Mouse (Mus musculus): ENCODE data around the gene Cped1. TPM values are rescaled to one million over a fixed set of nuclear protein-coding genes. Genes with fewer than 3 reads are reported as not detected.
A peak's percentile ranks its signal among the peaks of the same experiment; 100 is the strongest.
"Not testable (repeated sequence)": the region's sequence is repeated elsewhere in the genome, so short reads cannot be mapped to it uniquely, and the experiment has no call there.

Gene Cped1
- polyA plus RNA-seq, 1 experiment, result 0.79 TPM

- no peak overlapping the region for H3K4me2 ChIP-seq (ENCODE audit: low read depth)
- no peak overlapping the region for H3K4me3 ChIP-seq
- H3K27me3 ChIP-seq (ENCODE audit: control insufficient read depth, insufficient read depth, insufficient read length), result no peaks in the 10 kb centered on the region
- no peaks in the 10 kb centered on the region for H3K36me3 ChIP-seq (ENCODE audit: control insufficient read depth, insufficient read depth)
- no peaks in the 10 kb centered on the region for H3K79me2 ChIP-seq (ENCODE audit: control insufficient read depth, insufficient read depth)
- no peak for TF ChIP-seq MYOD1 (IDR thresholded peaks at IDR 0.05; ENCODE audit: control insufficient read depth in 1 of 3, insufficient read length in 2 of 3, low read depth in 2 of 3)
- no peak for TF ChIP-seq POLR2AphosphoS2 (IDR thresholded peaks at IDR 0.05; ENCODE audit: insufficient read length, low read depth)
- TF ChIP-seq MAX (IDR thresholded peaks at IDR 0.05; ENCODE audit: low read depth), result no peak
- TF ChIP-seq MYOG (IDR thresholded peaks at IDR 0.05; ENCODE audit: control insufficient read depth in 1 of 3, insufficient read depth in 1 of 3, insufficient read length in 2 of 3, low read depth in 2 of 3), result no peak
- no peak for TF ChIP-seq TCF12 (IDR thresholded peaks at IDR 0.05; ENCODE audit: insufficient read depth, poor library complexity, severe bottlenecking)
- TF ChIP-seq CEBPB (IDR thresholded peaks at IDR 0.05; ENCODE audit: insufficient read depth, poor library complexity, severe bottlenecking), result 0 out of 2 replicates have a peak, but pooled peaks have one; percentile 13
- TF ChIP-seq POLR2A (IDR thresholded peaks at IDR 0.05; ENCODE audit: insufficient read length, low read depth), result no peak
- no peak overlapping the region for H3ac ChIP-seq (ENCODE audit: control insufficient read depth, insufficient read length)
These were observed 49.7 kb downstream of the Cped1 start for GRCm38 (mm10) chr6:22035408-22035807.

- Histone ChIP-seq H3ac (ENCODE audit: control insufficient read depth, insufficient read length) (no peak overlapping the region), H3K4me3 (no peak overlapping the region), H3K36me3 (ENCODE audit: control insufficient read depth, insufficient read depth) (no peaks in the 10 kb centered on the region), H3K79me2 (ENCODE audit: control insufficient read depth, insufficient read depth) (no peaks in the 10 kb centered on the region), H3K27me3 (ENCODE audit: control insufficient read depth, insufficient read depth, insufficient read length) (no peaks in the 10 kb centered on the region), H3K4me2 (ENCODE audit: low read depth) (no peak overlapping the region)
- no peak for TF ChIP-seq TCF3 (IDR thresholded peaks at IDR 0.05; ENCODE audit: insufficient read length, low read depth)
These were observed 50.2 kb downstream of the Cped1 start for GRCm38 (mm10) chr6:22035895-22036294.

DNA sequence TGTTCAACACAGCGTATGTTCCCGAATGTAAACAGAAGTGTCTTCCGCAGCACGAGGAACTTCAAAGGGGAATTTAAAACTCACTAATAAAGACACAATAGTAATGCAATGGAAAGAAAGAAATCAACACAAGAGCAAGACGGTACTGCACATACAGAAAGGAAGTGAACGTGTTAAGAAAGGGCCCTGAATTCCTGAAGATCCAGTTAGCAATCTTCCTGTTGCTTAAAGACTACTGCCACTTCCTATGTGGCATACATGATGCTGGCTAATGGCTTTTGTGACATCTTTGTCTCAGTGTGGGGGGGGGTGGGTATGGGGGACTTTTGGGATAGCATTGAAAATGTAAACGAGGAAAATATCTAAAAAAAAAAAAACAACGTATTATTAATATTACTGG, 50.7 kb downstream of the Cped1 start:
- Histone ChIP-seq H3K4me3 (no peak overlapping the region), H3K4me2 (ENCODE audit: low read depth) (no peak overlapping the region), H3ac (ENCODE audit: control insufficient read depth, insufficient read length) (no peak overlapping the region), H3K36me3 (ENCODE audit: control insufficient read depth, insufficient read depth) (no peaks in the 10 kb centered on the region), H3K79me2 (ENCODE audit: control insufficient read depth, insufficient read depth) (no peaks in the 10 kb centered on the region), H3K27me3 (ENCODE audit: control insufficient read depth, insufficient read depth, insufficient read length) (no peaks in the 10 kb centered on the region)
- TF ChIP-seq REST (IDR thresholded peaks at IDR 0.05; ENCODE audit: insufficient read depth, insufficient read length), result no peak
- TF ChIP-seq USF1 (IDR thresholded peaks at IDR 0.05; ENCODE audit: low read depth), result no peak
- TF ChIP-seq POLR2A (IDR thresholded peaks at IDR 0.05; ENCODE audit: insufficient read length, low read depth), result no peak
- TF ChIP-seq CEBPB (IDR thresholded peaks at IDR 0.05; ENCODE audit: insufficient read depth, poor library complexity, severe bottlenecking), result no peak
- TF ChIP-seq MYOD1 (IDR thresholded peaks at IDR 0.05; ENCODE audit: control insufficient read depth in 1 of 3, insufficient read length in 2 of 3, low read depth in 2 of 3), result no peak
- no peak for TF ChIP-seq E2F4 (IDR thresholded peaks at IDR 0.05; ENCODE audit: insufficient read depth)
- TF ChIP-seq TCF12 (IDR thresholded peaks at IDR 0.05; ENCODE audit: insufficient read depth, poor library complexity, severe bottlenecking), result no peak
- no peak for TF ChIP-seq POLR2AphosphoS2 (IDR thresholded peaks at IDR 0.05; ENCODE audit: insufficient read length, low read depth)
- TF ChIP-seq SRF (IDR thresholded peaks at IDR 0.05; ENCODE audit: control insufficient read depth, insufficient read length, low read depth), result no peak
- TF ChIP-seq MAX (IDR thresholded peaks at IDR 0.05; ENCODE audit: low read depth), result no peak
- no peak for TF ChIP-seq MYOG (IDR thresholded peaks at IDR 0.05; ENCODE audit: control insufficient read depth in 1 of 3, insufficient read depth in 1 of 3, insufficient read length in 2 of 3, low read depth in 2 of 3)
- TF ChIP-seq TCF3 (IDR thresholded peaks at IDR 0.05; ENCODE audit: insufficient read length, low read depth), result no peak

DNA sequence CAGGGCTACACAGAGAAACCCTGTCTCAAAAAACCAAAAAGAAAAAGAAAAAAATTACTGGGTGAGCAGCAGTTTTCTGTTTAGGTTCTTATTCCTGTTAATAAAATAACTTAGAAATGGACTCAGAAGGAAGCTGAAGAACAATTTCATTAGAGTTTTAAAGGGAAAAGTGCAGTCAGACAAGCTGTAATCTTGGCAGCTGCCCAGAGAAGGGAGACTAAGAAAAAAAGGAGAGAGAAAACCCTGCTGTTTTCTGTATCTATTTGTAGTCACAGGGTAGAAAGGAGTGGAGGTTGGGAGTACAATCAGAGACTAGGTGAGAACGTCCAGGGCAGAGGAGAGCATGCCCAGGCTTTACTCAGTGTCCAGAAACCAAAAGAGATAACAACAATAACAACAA, 51.2 kb downstream of the Cped1 start:
- Histone ChIP-seq H3K4me2 (ENCODE audit: low read depth) (no peak overlapping the region), H3K36me3 (ENCODE audit: control insufficient read depth, insufficient read depth) (no peaks in the 10 kb centered on the region), H3K27me3 (ENCODE audit: control insufficient read depth, insufficient read depth, insufficient read length) (no peaks in the 10 kb centered on the region), H3K79me2 (ENCODE audit: control insufficient read depth, insufficient read depth) (no peaks in the 10 kb centered on the region), H3K4me3 (no peak overlapping the region), H3ac (ENCODE audit: control insufficient read depth, insufficient read length) (no peak overlapping the region)
- TF ChIP-seq MYOD1 (IDR thresholded peaks at IDR 0.05; ENCODE audit: control insufficient read depth in 1 of 3, insufficient read length in 2 of 3, low read depth in 2 of 3) (no peak), CEBPB (IDR thresholded peaks at IDR 0.05; ENCODE audit: insufficient read depth, poor library complexity, severe bottlenecking) (no peak), POLR2AphosphoS2 (IDR thresholded peaks at IDR 0.05; ENCODE audit: insufficient read length, low read depth) (no peak), TCF3 (IDR thresholded peaks at IDR 0.05; ENCODE audit: insufficient read length, low read depth) (no peak), SRF (IDR thresholded peaks at IDR 0.05; ENCODE audit: control insufficient read depth, insufficient read length, low read depth) (no peak), MAX (IDR thresholded peaks at IDR 0.05; ENCODE audit: low read depth) (no peak), REST (IDR thresholded peaks at IDR 0.05; ENCODE audit: insufficient read depth, insufficient read length) (no peak), USF1 (IDR thresholded peaks at IDR 0.05; ENCODE audit: low read depth) (no peak), E2F4 (IDR thresholded peaks at IDR 0.05; ENCODE audit: insufficient read depth) (no peak), POLR2A (IDR thresholded peaks at IDR 0.05; ENCODE audit: insufficient read length, low read depth) (no peak), TCF12 (IDR thresholded peaks at IDR 0.05; ENCODE audit: insufficient read depth, poor library complexity, severe bottlenecking) (no peak), MYOG (IDR thresholded peaks at IDR 0.05; ENCODE audit: control insufficient read depth in 1 of 3, insufficient read depth in 1 of 3, insufficient read length in 2 of 3, low read depth in 2 of 3) (no peak)

- H3K79me2 ChIP-seq (ENCODE audit: control insufficient read depth, insufficient read depth), result no peaks in the 10 kb centered on the region
- no peak overlapping the region for H3ac ChIP-seq (ENCODE audit: control insufficient read depth, insufficient read length)
- H3K36me3 ChIP-seq (ENCODE audit: control insufficient read depth, insufficient read depth), result no peaks in the 10 kb centered on the region
- no peak overlapping the region for H3K4me3 ChIP-seq
- H3K4me2 ChIP-seq (ENCODE audit: low read depth), result no peak overlapping the region
- H3K27me3 ChIP-seq (ENCODE audit: control insufficient read depth, insufficient read depth, insufficient read length), result no peaks in the 10 kb centered on the region
- no peak for TF ChIP-seq TCF3 (IDR thresholded peaks at IDR 0.05; ENCODE audit: insufficient read length, low read depth)
- TF ChIP-seq POLR2A (IDR thresholded peaks at IDR 0.05; ENCODE audit: insufficient read length, low read depth), result no peak
- no peak for TF ChIP-seq REST (IDR thresholded peaks at IDR 0.05; ENCODE audit: insufficient read depth, insufficient read length)
- TF ChIP-seq USF1 (IDR thresholded peaks at IDR 0.05; ENCODE audit: low read depth), result no peak
- TF ChIP-seq SRF (IDR thresholded peaks at IDR 0.05; ENCODE audit: control insufficient read depth, insufficient read length, low read depth), result no peak
- no peak for TF ChIP-seq MYOG (IDR thresholded peaks at IDR 0.05; ENCODE audit: control insufficient read depth in 1 of 3, insufficient read depth in 1 of 3, insufficient read length in 2 of 3, low read depth in 2 of 3)
- no peak for TF ChIP-seq TCF12 (IDR thresholded peaks at IDR 0.05; ENCODE audit: insufficient read depth, poor library complexity, severe bottlenecking)
- TF ChIP-seq MAX (IDR thresholded peaks at IDR 0.05; ENCODE audit: low read depth), result no peak
- TF ChIP-seq CEBPB (IDR thresholded peaks at IDR 0.05; ENCODE audit: insufficient read depth, poor library complexity, severe bottlenecking), result no peak
- TF ChIP-seq E2F4 (IDR thresholded peaks at IDR 0.05; ENCODE audit: insufficient read depth), result no peak
- TF ChIP-seq POLR2AphosphoS2 (IDR thresholded peaks at IDR 0.05; ENCODE audit: insufficient read length, low read depth), result no peak
- no peak for TF ChIP-seq MYOD1 (IDR thresholded peaks at IDR 0.05; ENCODE audit: control insufficient read depth in 1 of 3, insufficient read length in 2 of 3, low read depth in 2 of 3)
These were observed 51.8 kb downstream of the Cped1 start for GRCm38 (mm10) chr6:22037441-22038050.

DNA sequence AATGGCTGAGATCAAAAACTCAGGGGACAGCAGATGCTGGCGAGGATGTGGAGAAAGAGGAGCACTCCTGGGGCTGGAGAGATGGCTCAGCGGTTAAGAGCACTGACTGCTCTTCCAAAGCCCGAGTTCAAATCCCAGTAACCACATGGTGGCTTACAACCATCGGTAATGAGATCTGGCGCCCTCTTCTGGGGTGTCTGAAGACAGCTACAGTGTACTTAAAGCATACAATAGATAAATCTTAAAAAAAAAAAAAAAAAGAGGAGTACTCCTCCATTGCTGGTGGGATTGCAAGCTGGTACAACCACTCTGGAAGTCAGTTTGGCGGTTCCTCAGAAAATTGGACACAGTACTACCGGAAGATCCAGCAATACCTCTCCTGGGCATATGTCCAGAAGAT, 54.0 kb downstream of the Cped1 start:
- H3ac ChIP-seq (ENCODE audit: control insufficient read depth, insufficient read length); H3K79me2 ChIP-seq (ENCODE audit: control insufficient read depth, insufficient read depth); H3K36me3 ChIP-seq (ENCODE audit: control insufficient read depth, insufficient read depth); H3K4me2 ChIP-seq (ENCODE audit: low read depth); H3K27me3 ChIP-seq (ENCODE audit: control insufficient read depth, insufficient read depth, insufficient read length); H3K4me3 ChIP-seq: not testable (repeated sequence)
